Mouse (Mus musculus): ENCODE measurements around the gene Hmx2. TPM values are rescaled to one million over a fixed set of nuclear protein-coding genes. Genes with fewer than 3 reads are reported as not detected.

Gene Hmx2
- polyA plus RNA-seq, 1 experiment from 2014 or later = 0.57 TPM

- H3K9ac ChIP-seq (ENCODE audit: low read depth, low read length) = no peak overlapping the region
- H3K27ac ChIP-seq (ENCODE audit: low read length) = no peak overlapping the region
- H3K9me3 ChIP-seq (replicated peaks; ENCODE audit: control insufficient read depth, low read length, poor library complexity, severe bottlenecking) = no peaks in the 10 kb centered on the region
- no peaks in the 10 kb centered on the region for H3K36me3 ChIP-seq (ENCODE audit: control insufficient read depth, insufficient read depth, low read length)
- H3K27me3 ChIP-seq (ENCODE audit: control insufficient read depth, insufficient read depth, low read depth, low read length) = peaks cover 68% of the 10 kb centered on the region
- no peak overlapping the region for H3K4me3 ChIP-seq (ENCODE audit: low read depth, low read length)
- H3K4me1 ChIP-seq (ENCODE audit: control insufficient read depth, insufficient read depth, low read length) = peaks cover 8% of the 10 kb centered on the region
- WGBS = under 1% methylated on average over 13 of the region's 13 CpGs
- no peak for ATAC-seq
- H3K4me2 ChIP-seq (ENCODE audit: low read length) = no peak overlapping the region
Observed at GRCm38 (mm10) chr7:131545701-131546385, 2.7 kb upstream of the Hmx2 start.

- ATAC-seq = no peak
- Histone ChIP-seq H3K9ac (ENCODE audit: low read depth, low read length) (no peak overlapping the region), H3K36me3 (ENCODE audit: control insufficient read depth, insufficient read depth, low read length) (no peaks in the 10 kb centered on the region), H3K27me3 (ENCODE audit: control insufficient read depth, insufficient read depth, low read depth, low read length) (peaks cover 69% of the 10 kb centered on the region), H3K4me2 (ENCODE audit: low read length) (no peak overlapping the region), H3K27ac (ENCODE audit: low read length) (no peak overlapping the region), H3K4me1 (ENCODE audit: control insufficient read depth, insufficient read depth, low read length) (peaks cover 8% of the 10 kb centered on the region), H3K9me3 (replicated peaks; ENCODE audit: control insufficient read depth, low read length, poor library complexity, severe bottlenecking) (no peaks in the 10 kb centered on the region), H3K4me3 (ENCODE audit: low read depth, low read length) (no peak overlapping the region)
- 9% methylated on average over 2 of the region's 2 CpGs for WGBS
Observed at GRCm38 (mm10) chr7:131546423-131546822, 2.1 kb upstream of the Hmx2 start.

- Histone ChIP-seq H3K27ac (ENCODE audit: low read length) (no peak overlapping the region), H3K4me3 (ENCODE audit: low read depth, low read length) (no peak overlapping the region), H3K9me3 (replicated peaks; ENCODE audit: control insufficient read depth, low read length, poor library complexity, severe bottlenecking) (no peaks in the 10 kb centered on the region), H3K4me1 (ENCODE audit: control insufficient read depth, insufficient read depth, low read length) (peaks cover 5% of the 10 kb centered on the region), H3K4me2 (ENCODE audit: low read length) (no peak overlapping the region), H3K27me3 (ENCODE audit: control insufficient read depth, insufficient read depth, low read depth, low read length) (peaks cover 70% of the 10 kb centered on the region), H3K36me3 (ENCODE audit: control insufficient read depth, insufficient read depth, low read length) (no peaks in the 10 kb centered on the region), H3K9ac (ENCODE audit: low read depth, low read length) (no peak overlapping the region)
- WGBS = 5% methylated on average over 5 of the region's 5 CpGs
- no peak for ATAC-seq
Observed at GRCm38 (mm10) chr7:131547481-131547880, 1.1 kb upstream of the Hmx2 start.

- peaks cover 72% of the 10 kb centered on the region for H3K27me3 ChIP-seq (ENCODE audit: control insufficient read depth, insufficient read depth, low read depth, low read length)
- H3K9me3 ChIP-seq (replicated peaks; ENCODE audit: control insufficient read depth, low read length, poor library complexity, severe bottlenecking) = no peaks in the 10 kb centered on the region
- no peak overlapping the region for H3K4me2 ChIP-seq (ENCODE audit: low read length)
- 0% methylated on average over 4 of the region's 4 CpGs for WGBS
- H3K9ac ChIP-seq (ENCODE audit: low read depth, low read length) = no peak overlapping the region
- ATAC-seq = no peak
- H3K36me3 ChIP-seq (ENCODE audit: control insufficient read depth, insufficient read depth, low read length) = no peaks in the 10 kb centered on the region
- H3K4me3 ChIP-seq (ENCODE audit: low read depth, low read length) = no peak overlapping the region
- no peak overlapping the region for H3K27ac ChIP-seq (ENCODE audit: low read length)
- peaks cover 9% of the 10 kb centered on the region for H3K4me1 ChIP-seq (ENCODE audit: control insufficient read depth, insufficient read depth, low read length)
Observed at GRCm38 (mm10) chr7:131551471-131551870, 2.9 kb downstream of the Hmx2 start.

GRCm38 (mm10) chr7:131551931-131552741 is 3.6 kb downstream of the Hmx2 start:
- peaks cover 9% of the 10 kb centered on the region for H3K4me1 ChIP-seq (ENCODE audit: control insufficient read depth, insufficient read depth, low read length)
- peaks cover 67% of the 10 kb centered on the region for H3K27me3 ChIP-seq (ENCODE audit: control insufficient read depth, insufficient read depth, low read depth, low read length)
- no peaks in the 10 kb centered on the region for H3K9me3 ChIP-seq (replicated peaks; ENCODE audit: control insufficient read depth, low read length, poor library complexity, severe bottlenecking)
- no peak overlapping the region for H3K4me2 ChIP-seq (ENCODE audit: low read length)
- H3K36me3 ChIP-seq (ENCODE audit: control insufficient read depth, insufficient read depth, low read length) = no peaks in the 10 kb centered on the region
- H3K27ac ChIP-seq (ENCODE audit: low read length) = no peak overlapping the region
- no peak overlapping the region for H3K4me3 ChIP-seq (ENCODE audit: low read depth, low read length)
- under 1% methylated on average over 42 of the region's 42 CpGs for WGBS
- H3K9ac ChIP-seq (ENCODE audit: low read depth, low read length) = no peak overlapping the region
- no peak for ATAC-seq

- ATAC-seq = no peak
- H3K36me3 ChIP-seq (ENCODE audit: control insufficient read depth, insufficient read depth, low read length) = no peaks in the 10 kb centered on the region
Observed at GRCm38 (mm10) chr7:131552781-131553180, 4.2 kb downstream of the Hmx2 start.

GRCm38 (mm10) chr7:131553771-131554175 is 5.2 kb downstream of the Hmx2 start:
- ATAC-seq = no peak
- WGBS = 0% methylated on average over 38 of the region's 39 CpGs
- peak overlapping the region; percentile 28; the same call in 1 of the 2 replicates for H3K4me2 ChIP-seq (ENCODE audit: low read length)

More at GRCm38 (mm10) chr7:131552781-131553180, 4.2 kb downstream of the Hmx2 start:
- WGBS = 3% methylated on average over 5 of the region's 5 CpGs
- no peaks in the 10 kb centered on the region for H3K9me3 ChIP-seq (replicated peaks; ENCODE audit: control insufficient read depth, low read length, poor library complexity, severe bottlenecking)
- peaks cover 63% of the 10 kb centered on the region for H3K27me3 ChIP-seq (ENCODE audit: control insufficient read depth, insufficient read depth, low read depth, low read length)
- no peak overlapping the region for H3K4me3 ChIP-seq (ENCODE audit: low read depth, low read length)
- H3K4me1 ChIP-seq (ENCODE audit: control insufficient read depth, insufficient read depth, low read length) = peaks cover 9% of the 10 kb centered on the region
- no peak overlapping the region for H3K27ac ChIP-seq (ENCODE audit: low read length)
- H3K4me2 ChIP-seq (ENCODE audit: low read length) = no peak overlapping the region
- no peak overlapping the region for H3K9ac ChIP-seq (ENCODE audit: low read depth, low read length)

GRCm38 (mm10) chr7:131554341-131555180 is 6.0 kb downstream of the Hmx2 start:
- peaks cover 56% of the 10 kb centered on the region for H3K27me3 ChIP-seq (ENCODE audit: control insufficient read depth, insufficient read depth, low read depth, low read length)
- no peak overlapping the region for H3K9ac ChIP-seq (ENCODE audit: low read depth, low read length)
- H3K9me3 ChIP-seq (replicated peaks; ENCODE audit: control insufficient read depth, low read length, poor library complexity, severe bottlenecking) = no peaks in the 10 kb centered on the region
- peak overlapping the region; percentile 21 for H3K4me3 ChIP-seq (ENCODE audit: low read depth, low read length)
- ATAC-seq = peak; percentile 40; the same call in 1 of the 2 replicates
- H3K27ac ChIP-seq (ENCODE audit: low read length) = no peak overlapping the region
- peak overlapping the region; percentile 28; the same call in 1 of the 2 replicates for H3K4me2 ChIP-seq (ENCODE audit: low read length)
- H3K4me1 ChIP-seq (ENCODE audit: control insufficient read depth, insufficient read depth, low read length) = peaks cover 9% of the 10 kb centered on the region
- WGBS = under 1% methylated on average over 45 of the region's 45 CpGs
- H3K36me3 ChIP-seq (ENCODE audit: control insufficient read depth, insufficient read depth, low read length) = no peaks in the 10 kb centered on the region

More at GRCm38 (mm10) chr7:131553771-131554175, 5.2 kb downstream of the Hmx2 start:
- no peaks in the 10 kb centered on the region for H3K36me3 ChIP-seq (ENCODE audit: control insufficient read depth, insufficient read depth, low read length)
- peaks cover 61% of the 10 kb centered on the region for H3K27me3 ChIP-seq (ENCODE audit: control insufficient read depth, insufficient read depth, low read depth, low read length)
- H3K4me3 ChIP-seq (ENCODE audit: low read depth, low read length) = peak overlapping the region; percentile 21
- H3K9me3 ChIP-seq (replicated peaks; ENCODE audit: control insufficient read depth, low read length, poor library complexity, severe bottlenecking) = no peaks in the 10 kb centered on the region
- no peak overlapping the region for H3K27ac ChIP-seq (ENCODE audit: low read length)
- H3K9ac ChIP-seq (ENCODE audit: low read depth, low read length) = no peak overlapping the region
- peaks cover 9% of the 10 kb centered on the region for H3K4me1 ChIP-seq (ENCODE audit: control insufficient read depth, insufficient read depth, low read length)

Measured in midbrain, embryonic 16.5 days (tissue).